Mouse (Mus musculus) heart, adult 2 months (tissue): Measurements from ENCODE around the gene Pdzd2.

Source experiments
- CTCF ChIP-seq: fragments of 200-600 bp; IDR thresholded peaks from 2 replicates; pipeline ENCODE4 v1.8.1; 2022; ENCODE audit warnings: antibody characterized with exemption, mild to moderate bottlenecking, moderate library complexity
- POLR2A ChIP-seq: fragments of 200-500 bp; IDR thresholded peaks from 2 replicates; pipeline ENCODE4 v1.6.1; 2011; ENCODE audit warnings: mild to moderate bottlenecking, low read depth, low read length, control low read depth; ENCODE audit not compliant: insufficient read depth

GRCm38 (mm10) chr15:12373918-12374317 lies 365.8 kb downstream of the Pdzd2 start:
- no peak for TF ChIP-seq CTCF
- TF ChIP-seq POLR2A = no peak
